Mouse (Mus musculus) adrenal gland, postnatal 25 days (tissue): ENCODE data around the gene Ccr8. TPM values are rescaled to one million over a fixed set of nuclear protein-coding genes. Genes with fewer than 3 reads are reported as not detected.
"Not testable (repeated sequence)": the region's sequence is repeated elsewhere in the genome, so short reads cannot be mapped to it uniquely, and the experiment has no call there.

Experiments used
- DNase-seq: peaks from one replicate; pipeline ENCODE4 v3.0.0; 2021; ENCODE audit warnings: mixed read lengths
- total RNA-seq: library from RNA; stranded (reverse); gene quantifications from 2 replicates; pipeline ENCODE4 v1.2.3, GENCODE M21; 2021

Ccr8 gene
- total RNA-seq, 1 experiment from 2014 or later = not detected

GRCm38 (mm10) chr9:120091086-120091485, 828 bp upstream of the Ccr8 start:
- DNase-seq = no peak

GRCm38 (mm10) chr9:120093701-120094100, 1.8 kb downstream of the Ccr8 start:
- no peak for DNase-seq

- DNase-seq = no peak
Observed at GRCm38 (mm10) chr9:120095886-120096285, 4.0 kb downstream of the Ccr8 start.

GRCm38 (mm10) chr9:120098682-120099081, 6.8 kb downstream of the Ccr8 start:
- peak; percentile 62 for DNase-seq

GRCm38 (mm10) chr9:120099304-120099703, 7.4 kb downstream of the Ccr8 start:
- DNase-seq = no peak

GRCm38 (mm10) chr9:120101165-120101564, 9.3 kb downstream of the Ccr8 start:
- no peak for DNase-seq

- DNase-seq = not testable (repeated sequence)
Observed at GRCm38 (mm10) chr9:120108953-120109352, 17.0 kb downstream of the Ccr8 start.

- peak; percentile 97 for DNase-seq
Observed at GRCm38 (mm10) chr9:120110211-120111018, 18.5 kb downstream of the Ccr8 start, which contains the start of gene Slc25a38. Gene Slc25a38 (plus strand): TSS chr9:120110374.

- DNase-seq = no peak
Observed at GRCm38 (mm10) chr9:120111156-120111945, 19.4 kb downstream of the Ccr8 start.

GRCm38 (mm10) chr9:120112472-120112871, 20.6 kb downstream of the Ccr8 start:
- no peak for DNase-seq

GRCm38 (mm10) chr9:120113456-120113855, 21.5 kb downstream of the Ccr8 start:
- DNase-seq = no peak

- DNase-seq = no peak
Observed at GRCm38 (mm10) chr9:120114051-120114788, 22.3 kb downstream of the Ccr8 start.

- DNase-seq = no peak
Observed at GRCm38 (mm10) chr9:120114789-120115151, 22.9 kb downstream of the Ccr8 start.

GRCm38 (mm10) chr9:120115580-120115979, 23.7 kb downstream of the Ccr8 start:
- DNase-seq = peak; percentile 18

- DNase-seq = no peak
Observed at GRCm38 (mm10) chr9:120116184-120116624, 24.3 kb downstream of the Ccr8 start.

- DNase-seq = no peak
Observed at GRCm38 (mm10) chr9:120118212-120118611, 26.3 kb downstream of the Ccr8 start.

- no peak for DNase-seq
Observed at GRCm38 (mm10) chr9:120120503-120120902, 28.6 kb downstream of the Ccr8 start.

GRCm38 (mm10) chr9:120126868-120127267, 35.0 kb downstream of the Ccr8 start:
- no peak for DNase-seq

- peak; percentile 96 for DNase-seq
Observed at GRCm38 (mm10) chr9:120127538-120128251, 35.8 kb downstream of the Ccr8 start, which contains the start of gene Rpsa. Gene Rpsa (plus strand): TSS chr9:120127689.

GRCm38 (mm10) chr9:120129276-120129675, 37.4 kb downstream of the Ccr8 start:
- DNase-seq = no peak

GRCm38 (mm10) chr9:120131784-120132288, 39.9 kb downstream of the Ccr8 start:
- no peak for DNase-seq
